Mouse (Mus musculus) CD4-positive, CD25-positive, alpha-beta regulatory T cell, adult 4 months (primary cell): ENCODE results near the gene Ptgdr2. TPM values are rescaled to one million over a fixed set of nuclear protein-coding genes. Genes with fewer than 3 reads are reported as not detected.

Experiments
- ATAC-seq: one replicate; pipeline ENCODE4 v1.8.0; 2017
- polyA plus RNA-seq, 2 experiments: library from polyadenylated mRNA; unstranded; fragments of 100-300 nt; shearing (Covaris generic); gene quantifications; one replicate each; pipeline ENCODE4 v1.2.1; 2017

Ptgdr2 gene
- polyA plus RNA-seq, 2 experiments from 2014 or later: not detected

- no peak for ATAC-seq
Measured at GRCm38 (mm10) chr19:10936077-10936476, 883 bp upstream of the Ptgdr2 start.

GRCm38 (mm10) chr19:10938771-10939170 lies 1.8 kb downstream of the Ptgdr2 start:
- ATAC-seq: no peak

- peak; percentile 61 for ATAC-seq
Measured at GRCm38 (mm10) chr19:10940097-10940800, 3.3 kb downstream of the Ptgdr2 start.

GRCm38 (mm10) chr19:10940801-10941457 lies 4.0 kb downstream of the Ptgdr2 start:
- ATAC-seq: no peak

GRCm38 (mm10) chr19:10943955-10944354 lies 7.0 kb downstream of the Ptgdr2 start:
- ATAC-seq: no peak

- no peak for ATAC-seq
Measured at GRCm38 (mm10) chr19:10946506-10946905, 9.5 kb downstream of the Ptgdr2 start.

GRCm38 (mm10) chr19:10947219-10947618 lies 10.3 kb downstream of the Ptgdr2 start:
- ATAC-seq: no peak

- peak; percentile 31 for ATAC-seq
Measured at GRCm38 (mm10) chr19:10948416-10948815, 11.5 kb downstream of the Ptgdr2 start.

GRCm38 (mm10) chr19:10949112-10949511 lies 12.2 kb downstream of the Ptgdr2 start, which contains the start of gene Ccdc86:
Gene Ccdc86 (minus strand): TSS chr19:10949266.
- ATAC-seq: peak; percentile 97

- ATAC-seq: no peak
Measured at GRCm38 (mm10) chr19:10949558-10949957, 12.6 kb downstream of the Ptgdr2 start.

GRCm38 (mm10) chr19:10952021-10952939 lies 15.3 kb downstream of the Ptgdr2 start:
- no peak for ATAC-seq

GRCm38 (mm10) chr19:10959085-10959977 lies 22.4 kb downstream of the Ptgdr2 start:
- ATAC-seq: peak; percentile 68

- ATAC-seq: no peak
Measured at GRCm38 (mm10) chr19:10959978-10960346, 23.0 kb downstream of the Ptgdr2 start.

- no peak for ATAC-seq
Measured at GRCm38 (mm10) chr19:10965721-10966120, 28.8 kb downstream of the Ptgdr2 start.

GRCm38 (mm10) chr19:10968578-10968977 lies 31.6 kb downstream of the Ptgdr2 start:
- ATAC-seq: no peak

- no peak for ATAC-seq
Measured at GRCm38 (mm10) chr19:10970457-10970856, 33.5 kb downstream of the Ptgdr2 start.

- no peak for ATAC-seq
Measured at GRCm38 (mm10) chr19:10972660-10973059, 35.7 kb downstream of the Ptgdr2 start.

GRCm38 (mm10) chr19:10973187-10973586 lies 36.2 kb downstream of the Ptgdr2 start:
- no peak for ATAC-seq

GRCm38 (mm10) chr19:10974238-10974865 lies 37.4 kb downstream of the Ptgdr2 start, which contains the start of gene Ms4a10:
Gene Ms4a10 (minus strand): TSS chr19:10974670.
- no peak for ATAC-seq

GRCm38 (mm10) chr19:10975187-10975586 lies 38.2 kb downstream of the Ptgdr2 start:
- no peak for ATAC-seq

GRCm38 (mm10) chr19:10976318-10976717 lies 39.4 kb downstream of the Ptgdr2 start:
- no peak for ATAC-seq
